Mouse (Mus musculus): ENCODE results near the gene Cnn2. TPM values are rescaled to one million over a fixed set of nuclear protein-coding genes. Genes with fewer than 3 reads are reported as not detected.

Cnn2 gene
- total RNA-seq, 2 experiments from 2014 or later: 8.5 to 9.4 TPM

DNA sequence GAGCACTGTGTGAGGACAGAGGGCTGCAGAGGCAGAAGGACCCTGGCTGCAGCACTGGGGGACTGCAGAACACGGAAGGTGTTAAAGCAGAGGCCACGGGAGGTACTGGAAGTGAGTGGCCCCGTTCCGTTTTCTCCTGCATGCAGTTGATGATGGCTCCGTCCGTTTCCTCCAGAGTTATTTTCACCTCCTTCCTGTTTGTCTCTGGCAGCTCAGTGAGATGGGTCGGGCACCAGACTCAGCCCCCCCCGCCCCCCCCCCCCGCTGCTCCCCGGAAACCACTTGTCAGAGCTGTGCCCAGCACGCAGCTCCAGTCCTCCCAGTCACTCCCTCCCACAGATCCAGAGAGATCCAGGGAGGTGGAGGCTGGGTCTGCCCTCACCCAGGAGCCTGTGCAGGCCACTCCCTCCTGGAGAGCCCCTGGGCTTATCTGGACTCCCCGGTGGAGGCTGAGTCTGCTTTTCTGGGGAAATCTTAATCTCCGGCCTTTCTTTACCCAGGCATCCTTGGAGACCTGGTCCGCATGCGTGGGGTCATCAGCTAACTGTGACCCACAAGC is 30.4 kb downstream of the Cnn2 start:
- DNase-seq: no peak

DNA sequence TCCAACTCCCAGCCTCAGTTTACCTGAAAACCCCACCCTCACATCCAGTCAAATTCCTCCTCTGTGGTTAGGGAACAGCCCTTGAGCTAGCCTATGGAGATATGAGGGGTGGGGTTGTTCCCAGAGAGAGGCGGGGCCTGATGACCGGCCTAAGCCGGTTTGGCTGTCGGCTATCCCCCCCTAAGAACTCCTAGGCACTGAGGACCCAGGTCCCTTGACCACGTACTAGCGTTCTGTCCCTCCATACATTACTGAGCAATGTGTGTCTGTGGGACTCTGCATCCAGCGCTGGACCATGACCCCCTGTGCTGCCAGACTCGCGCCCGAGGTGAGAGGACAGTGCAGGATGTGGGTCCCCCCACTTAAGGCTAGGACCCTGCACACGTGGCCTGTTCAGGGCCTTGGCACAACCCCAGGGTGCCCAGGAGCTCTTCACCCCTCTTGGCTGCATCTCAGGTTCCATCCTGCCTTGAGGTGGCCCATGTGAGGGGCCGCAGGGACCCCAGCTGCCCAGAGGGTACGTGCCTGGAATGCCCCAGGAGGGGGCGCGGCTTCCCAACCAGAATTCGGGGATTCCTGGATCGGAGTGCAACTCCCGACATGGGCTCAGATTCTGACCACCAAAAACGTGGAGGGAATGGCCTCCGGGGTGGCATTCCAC is 31.2 kb downstream of the Cnn2 start:
- DNase-seq: no peak

DNA sequence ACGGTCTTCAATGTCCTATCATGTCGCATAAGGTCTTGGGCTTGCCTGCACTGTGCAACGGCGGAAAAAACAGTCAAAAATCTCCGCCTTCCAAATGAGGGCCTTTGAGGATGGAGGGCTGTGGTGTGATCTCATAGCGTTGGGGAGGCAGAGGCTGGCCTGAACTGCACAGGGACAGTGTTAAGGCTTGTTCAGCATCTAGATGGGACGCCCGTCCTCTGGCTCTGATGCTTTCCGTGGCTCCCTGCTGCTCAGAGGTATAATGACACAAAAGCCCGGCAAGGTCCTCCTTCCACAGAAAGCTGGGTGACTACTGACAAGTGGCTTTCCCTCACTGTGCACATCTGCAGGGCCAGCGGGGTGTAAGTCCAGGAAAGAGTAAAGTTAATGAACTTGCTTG is 31.8 kb downstream of the Cnn2 start:
- no peak for DNase-seq

DNA sequence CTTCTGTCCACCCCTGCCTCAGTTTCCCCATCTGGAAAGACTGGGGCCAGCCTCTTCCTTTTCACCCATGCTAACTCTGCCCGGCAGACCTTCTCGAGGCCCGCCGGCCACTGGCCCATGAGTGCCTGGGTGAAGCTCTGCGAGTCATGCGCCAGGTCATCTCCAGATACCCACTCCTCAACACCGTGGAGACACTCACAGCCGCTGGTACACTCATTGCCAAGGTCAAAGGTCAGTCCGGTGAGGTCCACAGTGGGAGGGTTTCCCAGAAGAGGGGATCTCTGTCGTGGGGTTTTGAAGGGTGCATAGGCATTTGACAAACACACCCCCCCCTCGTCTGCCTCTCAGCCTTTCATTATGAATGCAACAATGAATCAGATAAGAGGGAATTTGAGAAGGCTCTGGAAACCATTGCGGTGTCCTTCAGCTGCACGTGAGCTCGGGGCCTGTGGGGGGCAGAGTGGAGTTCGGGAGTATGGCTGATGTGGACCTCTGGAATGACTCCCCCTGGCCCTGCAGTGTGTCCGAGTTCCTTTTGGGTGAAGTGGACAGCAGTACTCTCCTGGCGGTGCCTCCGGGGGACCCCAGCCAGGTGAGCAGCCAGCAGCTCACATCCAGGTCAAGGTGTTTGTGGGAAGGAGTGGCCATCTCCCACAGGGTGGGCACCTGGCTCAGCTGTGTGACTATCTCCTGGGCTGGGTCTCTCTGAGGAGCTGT is 32.4 kb downstream of the Cnn2 start:
- DNase-seq: no peak

DNA sequence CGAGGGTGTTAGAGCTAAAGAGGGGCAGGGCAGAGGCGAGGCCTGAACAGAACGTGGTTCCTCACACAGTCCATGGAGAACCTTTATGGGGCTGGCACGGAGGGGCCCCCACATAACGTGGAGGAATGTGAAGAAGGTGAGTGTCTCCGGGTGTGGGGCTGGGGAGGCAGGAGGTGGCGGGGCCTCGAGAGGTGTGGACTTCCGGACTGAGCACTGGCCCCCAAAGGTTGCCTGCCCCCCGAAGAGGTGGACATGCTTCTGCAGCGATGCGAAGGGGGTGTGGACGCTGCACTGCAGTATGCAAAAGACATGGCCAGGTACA is 32.9 kb downstream of the Cnn2 start:
- DNase-seq: no peak

DNA sequence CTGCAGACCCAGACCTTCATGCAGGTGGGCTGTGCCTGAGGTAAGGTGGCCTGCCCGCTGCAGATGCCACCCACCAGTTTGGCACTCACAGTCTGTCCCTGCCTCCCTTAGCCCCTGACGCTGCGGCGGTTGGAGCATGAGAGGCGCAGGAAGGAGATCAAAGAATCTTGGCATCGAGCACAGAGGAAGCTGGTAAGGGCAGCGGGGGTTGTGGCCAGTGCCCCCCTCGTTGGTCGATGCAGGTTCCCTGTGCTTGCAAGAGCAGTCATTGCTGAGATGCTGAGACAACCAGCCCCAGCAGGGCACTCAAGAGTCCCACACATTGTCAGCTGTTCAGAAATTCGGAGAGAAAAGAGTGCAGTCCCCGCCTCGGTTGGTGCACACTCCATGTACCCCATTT is 33.8 kb downstream of the Cnn2 start:
- DNase-seq: no peak

DNA sequence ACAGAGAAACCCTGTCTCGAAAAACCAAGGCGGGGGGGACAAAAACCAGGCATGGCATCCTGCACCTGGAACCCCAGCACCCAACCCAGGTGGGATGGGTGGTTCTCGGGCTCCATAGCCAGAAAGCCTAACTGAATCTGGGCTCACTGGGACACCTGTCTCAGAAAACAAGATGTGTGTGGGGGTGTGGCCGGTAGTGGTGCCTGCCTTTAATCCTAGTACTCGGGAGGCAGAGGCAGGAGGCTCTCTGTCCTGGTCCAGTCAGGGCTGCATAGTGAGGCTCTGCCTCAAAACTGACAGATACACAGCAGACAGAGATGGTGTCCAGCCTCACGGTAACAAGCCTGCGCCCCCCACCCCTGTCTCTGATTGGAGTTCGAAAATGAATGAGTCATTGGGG is 34.4 kb downstream of the Cnn2 start:
- no peak for DNase-seq

DNA sequence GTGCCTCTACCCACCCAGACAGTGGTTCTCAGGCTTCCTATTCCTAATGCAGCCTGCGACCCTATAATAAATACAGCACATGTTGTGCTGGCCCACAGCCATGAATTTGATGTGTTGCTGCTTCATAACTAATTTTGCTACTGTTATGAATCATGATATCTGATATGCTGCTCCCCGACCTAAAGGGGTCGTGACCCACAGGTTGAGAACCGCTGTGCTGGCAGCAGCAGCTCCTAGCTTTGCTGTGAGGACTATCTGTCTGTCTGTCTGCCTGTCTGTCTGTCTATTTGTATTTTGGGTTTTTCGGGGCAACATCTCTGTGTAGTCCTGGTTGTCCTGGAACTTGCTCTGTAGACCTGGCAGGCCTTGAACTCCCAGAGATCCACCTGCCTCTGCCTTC is 35.4 kb downstream of the Cnn2 start:
- no peak for DNase-seq

DNA sequence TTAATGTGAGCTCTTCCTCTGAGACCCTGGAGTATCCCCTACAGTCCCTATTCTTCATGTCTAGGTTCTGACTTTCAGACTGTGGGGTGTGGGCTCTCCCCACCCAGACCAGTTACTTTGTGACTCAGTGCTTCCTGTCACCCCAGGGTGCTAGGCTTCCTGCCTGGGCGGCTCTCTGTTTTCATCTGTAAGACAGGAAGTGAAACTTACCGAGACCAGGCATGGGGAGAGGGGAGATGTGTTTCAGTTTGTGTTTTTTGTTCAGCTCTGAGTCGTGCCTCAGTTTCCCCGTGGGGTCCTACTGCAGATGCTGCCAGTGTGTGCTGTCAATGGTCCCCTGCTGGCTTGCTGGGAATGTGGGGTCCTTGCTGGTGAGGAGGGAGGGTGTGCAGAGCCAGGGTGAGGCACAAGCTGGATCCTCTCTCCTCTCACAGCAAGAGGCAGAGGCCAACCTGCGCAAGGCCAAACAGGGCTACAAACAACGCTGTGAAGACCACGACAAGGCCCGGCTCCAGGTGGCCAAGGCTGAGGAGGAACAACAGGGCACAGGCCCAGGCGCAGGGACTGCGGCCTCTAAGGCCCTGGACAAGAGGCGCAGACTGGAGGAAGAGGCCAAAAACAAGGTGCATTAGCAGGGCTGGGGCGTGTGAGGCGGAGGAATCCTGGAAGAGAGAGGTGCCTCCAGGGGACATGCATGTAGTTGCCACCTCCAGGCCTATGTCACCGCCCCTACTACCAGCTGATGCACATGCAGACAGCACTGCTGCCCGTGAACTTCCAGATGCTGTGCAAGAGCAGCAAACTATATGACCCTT is 36.1 kb downstream of the Cnn2 start:
- no peak for DNase-seq

DNA sequence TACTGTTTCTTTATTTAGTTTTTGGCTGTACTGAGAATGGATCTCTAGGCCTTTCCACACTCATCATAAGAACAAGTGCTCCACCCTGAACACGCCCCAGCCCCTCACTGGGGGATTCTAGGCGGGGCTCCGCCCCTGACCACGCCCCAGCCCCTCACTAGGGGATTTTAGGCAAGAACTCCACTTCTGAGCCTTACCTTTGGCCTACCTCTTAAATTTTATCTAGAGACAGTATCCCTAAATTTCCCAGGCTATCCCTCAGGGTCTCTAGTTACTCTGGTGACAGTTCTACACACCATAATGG is 36.6 kb downstream of the Cnn2 start:
- DNase-seq: no peak

DNA sequence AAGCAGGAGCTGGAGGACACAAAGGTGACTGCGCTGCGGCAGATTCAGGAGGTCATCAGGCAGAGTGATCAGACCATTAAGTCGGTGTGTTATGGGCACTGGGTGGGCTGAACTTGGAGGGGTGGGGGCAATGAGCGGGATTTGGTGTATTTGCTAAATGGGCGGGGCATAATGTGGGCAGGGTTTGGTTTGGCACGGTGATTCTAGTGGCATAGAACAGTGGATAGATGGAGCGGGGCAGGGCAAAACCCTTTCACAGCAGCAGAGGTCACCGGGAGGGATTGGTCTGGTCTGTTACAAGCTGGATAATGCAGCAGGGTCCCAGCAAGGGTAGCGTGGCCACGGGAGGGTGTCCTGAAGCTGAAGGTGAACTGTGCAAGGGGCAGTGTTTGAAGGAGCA is 37.1 kb downstream of the Cnn2 start:
- no peak for DNase-seq

DNA sequence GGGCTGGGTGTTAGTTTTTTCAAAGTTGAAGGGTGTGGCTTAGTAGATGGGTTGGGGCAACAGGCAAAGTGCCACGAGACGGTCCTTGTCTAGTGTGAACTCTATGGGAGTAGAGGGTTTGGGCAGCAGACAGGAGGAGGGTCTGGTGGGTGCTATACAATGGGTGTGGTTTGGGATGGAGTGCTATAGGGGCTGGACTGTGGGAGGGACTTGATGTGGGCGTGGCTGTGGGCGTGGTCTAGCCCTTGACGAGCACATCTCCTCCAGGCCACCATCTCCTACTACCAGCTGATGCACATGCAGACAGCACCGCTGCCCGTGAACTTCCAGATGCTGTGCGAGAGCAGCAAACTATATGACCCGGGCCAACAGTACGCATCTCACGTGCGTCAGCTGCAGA is 37.5 kb downstream of the Cnn2 start:
- DNase-seq: no peak

DNA sequence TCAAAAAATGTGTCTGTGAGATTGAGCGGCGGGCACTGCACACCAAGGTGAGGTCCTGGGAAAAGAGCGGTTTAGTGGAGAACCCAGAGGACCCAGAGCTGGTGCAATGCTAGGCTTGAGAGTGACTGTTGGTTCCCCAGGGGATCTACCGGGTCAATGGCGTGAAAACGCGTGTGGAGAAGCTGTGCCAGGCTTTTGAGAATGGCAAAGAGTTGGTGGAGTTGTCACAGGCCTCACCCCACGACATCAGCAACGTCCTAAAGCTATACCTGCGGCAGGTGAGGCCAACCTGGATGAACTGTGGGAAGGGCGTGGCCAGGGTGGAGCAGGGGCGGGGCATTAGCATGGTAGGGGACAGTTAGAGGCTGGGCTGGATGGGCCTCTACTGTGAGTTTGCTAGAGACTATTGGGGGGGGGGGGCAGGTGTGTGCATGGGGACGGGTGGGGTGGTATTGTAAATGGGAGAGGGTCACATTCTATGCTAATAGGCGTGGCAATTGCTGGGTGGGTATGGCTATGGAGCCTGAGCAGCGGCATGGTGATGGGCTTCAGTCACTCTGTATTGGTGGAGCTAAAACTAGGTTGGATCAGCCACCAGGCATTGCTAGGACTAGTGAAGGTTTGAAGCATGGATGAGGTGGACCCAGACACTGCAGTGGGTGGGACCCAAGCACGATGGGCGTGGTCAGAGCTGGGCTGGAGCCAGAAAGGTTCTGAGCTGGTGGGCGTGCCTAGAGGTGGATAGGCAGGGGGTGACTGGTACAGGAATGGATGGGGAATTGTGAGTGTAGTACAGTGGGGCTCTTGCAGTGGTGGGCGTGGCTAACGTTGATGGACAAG is 39.5 kb downstream of the Cnn2 start:
- no peak for DNase-seq

DNA sequence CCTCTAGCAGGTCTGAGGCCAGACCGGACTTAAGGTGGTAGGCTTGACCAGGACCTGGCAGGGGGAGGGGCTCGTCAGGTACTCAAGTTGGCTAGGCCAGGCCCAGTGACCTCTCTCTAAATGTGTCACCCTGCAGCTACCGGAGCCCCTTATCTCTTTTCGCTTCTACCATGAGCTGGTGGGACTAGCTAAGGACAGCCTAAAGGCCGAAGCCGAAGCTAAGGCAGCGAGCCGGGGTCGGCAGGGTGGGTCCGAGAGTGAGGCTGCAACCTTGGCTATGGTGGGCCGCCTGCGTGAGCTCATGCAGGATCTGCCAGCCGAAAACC is 40.1 kb downstream of the Cnn2 start:
- DNase-seq: no peak

DNA sequence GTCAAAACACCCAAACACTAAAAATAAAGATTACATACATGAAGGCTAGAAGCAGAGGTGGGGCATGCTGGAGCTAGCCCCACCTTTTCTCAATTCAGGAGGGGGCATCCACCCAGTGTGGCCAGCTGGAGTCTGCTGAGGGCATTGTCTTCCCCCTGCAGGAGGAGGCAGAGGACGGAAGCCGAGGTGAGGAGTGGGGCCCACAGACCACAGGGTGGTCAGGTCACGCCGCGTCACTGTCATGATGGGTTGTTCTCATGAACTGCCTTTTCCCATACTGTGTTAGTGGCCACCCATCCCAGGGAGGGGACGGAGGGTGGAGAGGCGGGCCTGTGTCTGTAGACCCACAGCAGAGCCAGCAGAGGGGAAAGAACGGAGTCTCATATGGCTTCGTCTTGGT is 41.8 kb downstream of the Cnn2 start:
- no peak for DNase-seq

DNA sequence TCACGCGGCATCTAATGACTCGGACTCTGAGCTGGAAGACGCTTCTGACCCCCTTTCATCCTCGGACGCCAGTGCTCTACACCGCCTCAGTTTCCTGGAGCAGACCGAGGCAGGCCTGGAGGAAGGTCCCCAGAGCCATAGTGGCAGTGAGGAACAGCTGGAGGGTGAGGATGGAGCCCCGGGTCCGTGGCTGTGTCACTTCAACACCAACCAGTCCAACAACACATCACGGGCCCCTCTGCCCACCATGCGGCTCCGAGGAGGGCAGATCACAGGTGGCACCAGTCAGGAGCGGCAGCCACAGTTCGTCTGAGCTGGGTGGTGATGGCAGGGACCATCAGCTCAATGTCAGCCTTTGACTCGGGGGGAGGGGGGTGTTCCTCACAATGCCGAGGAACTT is 42.4 kb downstream of the Cnn2 start:
- no peak for DNase-seq

DNA sequence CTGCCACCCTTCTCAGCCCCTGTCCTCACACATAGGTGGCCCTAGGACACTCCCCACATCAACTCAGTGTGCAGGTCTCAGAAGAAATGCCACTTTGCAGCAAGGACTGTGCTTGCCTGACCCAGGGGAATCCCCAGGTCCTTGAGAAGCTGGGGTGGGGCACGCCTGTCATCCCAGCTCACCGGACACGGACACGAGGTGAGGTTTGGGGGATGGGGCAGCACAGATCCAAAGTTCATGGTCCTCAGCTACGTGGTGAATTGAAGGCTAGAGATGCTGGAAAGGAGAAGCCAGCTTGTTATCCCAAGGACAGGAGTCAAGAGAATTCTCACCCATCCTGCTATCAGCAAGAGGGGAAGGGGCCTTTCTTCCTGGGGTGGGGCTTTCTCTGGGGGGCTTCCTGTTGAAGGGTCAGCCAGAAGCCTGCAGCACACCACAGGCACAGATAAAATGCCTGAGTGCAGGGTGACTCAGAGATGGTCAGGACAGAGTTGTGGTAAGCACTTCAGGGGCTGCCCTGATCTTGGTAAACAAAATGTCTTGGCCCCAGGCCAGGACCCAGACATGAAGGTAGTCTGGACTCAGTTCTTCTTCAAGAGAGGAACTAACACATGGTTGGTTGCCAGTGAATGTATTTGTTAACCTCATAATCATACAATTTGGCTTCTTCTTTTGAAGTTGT is 44.6 kb downstream of the Cnn2 start:
- no peak for DNase-seq

DNA sequence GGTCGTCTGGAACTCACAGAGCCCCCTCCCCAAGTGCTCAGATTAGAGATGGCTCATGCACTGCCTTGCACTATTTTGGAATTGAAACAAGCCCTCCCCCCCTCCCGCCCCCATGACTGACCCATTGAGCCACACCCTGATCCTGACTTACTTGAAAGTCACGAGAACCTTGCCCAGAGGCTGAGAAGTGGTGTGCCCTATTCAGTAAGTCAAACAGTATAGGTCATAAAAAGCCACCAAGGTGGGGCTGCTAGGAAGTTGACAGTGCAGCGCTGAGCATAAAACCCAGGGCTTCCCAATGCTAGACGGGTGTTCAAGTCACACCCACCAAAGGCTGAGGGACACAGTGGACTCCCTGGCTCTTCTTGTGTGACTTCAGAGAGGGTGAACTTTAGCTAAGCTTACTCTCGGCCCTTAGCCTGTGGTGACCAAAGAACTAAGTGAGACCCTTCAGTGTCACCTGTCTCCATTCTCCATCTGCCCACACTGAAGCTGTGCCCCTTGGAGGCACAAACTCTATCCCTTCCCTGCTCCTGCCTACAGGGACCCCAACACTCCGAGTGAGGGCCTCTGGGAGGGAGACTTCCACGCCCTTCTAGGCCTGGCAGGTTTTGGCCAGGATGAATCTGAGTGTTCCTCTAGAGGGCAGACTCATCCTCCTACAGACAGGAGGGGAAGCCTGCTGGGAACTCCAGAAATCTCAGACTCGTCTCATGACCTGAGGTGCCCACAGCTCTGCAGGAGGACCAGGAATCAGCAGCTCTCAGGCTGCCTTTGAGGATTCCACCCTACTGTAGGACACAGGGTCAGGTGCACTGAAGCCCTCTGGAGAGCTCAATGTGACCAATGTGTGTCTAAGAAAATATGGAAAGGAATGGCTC is 45.4 kb downstream of the Cnn2 start:
- DNase-seq: peak; percentile 47

DNA sequence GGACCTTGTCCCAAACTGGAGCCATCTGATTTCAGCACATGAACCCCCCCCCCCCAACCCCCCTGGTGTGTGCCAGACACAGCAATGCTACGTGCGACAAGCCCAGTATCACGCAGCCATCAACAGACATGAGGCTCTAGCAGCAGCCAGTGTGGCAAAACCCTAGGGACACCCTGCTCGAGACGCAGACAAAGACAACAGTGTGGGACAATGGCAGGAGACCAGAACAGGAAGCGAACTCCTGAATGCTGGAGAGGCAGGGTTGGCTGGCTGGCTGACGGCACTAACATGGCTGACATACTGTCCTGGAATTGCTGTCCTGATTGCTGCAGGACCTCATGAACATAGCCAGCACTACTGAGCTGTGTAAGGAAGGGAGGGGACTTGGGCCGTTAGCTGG is 46.8 kb downstream of the Cnn2 start:
- DNase-seq: peak; percentile 28

DNA sequence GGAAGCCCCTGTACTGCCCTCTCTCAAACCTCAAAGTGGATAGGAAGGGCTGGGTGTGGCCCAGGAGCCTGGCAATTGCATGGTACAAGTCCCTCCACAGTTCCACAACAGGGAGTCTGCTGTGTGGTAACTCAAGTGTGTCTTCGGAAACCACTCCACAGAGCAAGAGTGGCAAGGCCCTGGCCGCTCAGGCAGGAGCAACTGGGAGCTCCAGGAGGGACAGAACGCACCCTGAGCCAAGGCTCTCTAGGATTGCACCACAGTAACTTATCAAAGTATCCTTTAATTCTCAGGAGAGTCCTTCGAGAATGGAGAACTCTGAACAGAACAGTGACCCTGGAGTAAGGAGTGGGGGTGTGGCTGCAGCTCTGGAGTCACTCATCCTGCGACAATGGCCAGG is 47.3 kb downstream of the Cnn2 start:
- DNase-seq: no peak

DNA sequence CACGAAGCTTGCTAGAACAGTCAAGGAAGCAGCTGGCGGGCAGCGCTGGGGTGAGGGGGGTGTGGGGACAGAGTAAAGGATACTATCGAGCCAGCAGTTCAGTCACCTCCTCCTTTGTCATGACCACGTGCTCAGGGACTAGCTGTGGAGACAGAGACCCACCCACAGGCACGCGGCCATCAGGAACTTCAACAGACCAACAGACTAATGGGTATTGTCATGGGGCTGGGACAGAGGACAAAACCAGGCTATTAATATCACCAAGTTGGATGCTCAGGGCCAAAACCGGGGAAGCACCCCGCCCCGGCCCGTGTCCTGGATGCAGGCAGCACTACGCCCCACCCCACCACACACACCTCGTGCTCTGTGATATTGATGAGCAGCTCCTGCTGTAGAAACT is 48.4 kb downstream of the Cnn2 start:
- DNase-seq: no peak

Measured in gastrocnemius, postnatal 25 days (tissue).